Mouse (Mus musculus): Measurements from ENCODE around the gene Taar6. TPM values are rescaled to one million over a fixed set of nuclear protein-coding genes. Genes with fewer than 3 reads are reported as not detected.

Taar6 gene
- polyA plus RNA-seq, 2 experiments, result not detected

GRCm38 (mm10) chr10:23942465-23942864, 43.0 kb downstream of the Taar6 start:
- Histone ChIP-seq H3K9ac (replicated peaks) (no peak overlapping the region), H3K36me3 (replicated peaks; ENCODE audit: control insufficient read depth, insufficient read depth, low read depth) (no peaks in the 10 kb centered on the region), H3K27ac (no peak overlapping the region), H3K4me1 (replicated peaks; ENCODE audit: control insufficient read depth in 2 of 2, insufficient read depth in 2 of 2, low read length in 1 of 2) (no peaks in the 10 kb centered on the region), H3K9me3 (ENCODE audit: control insufficient read depth, low read length) (no peaks in the 10 kb centered on the region), H3K4me2 (ENCODE audit: low read depth) (no peak overlapping the region), H3K4me3 (ENCODE audit: insufficient read depth in 1 of 2, low read depth in 2 of 2, low read length in 2 of 2) (no peak overlapping the region), H3K27me3 (ENCODE audit: control insufficient read depth, insufficient read depth, low read length) (no peaks in the 10 kb centered on the region)
- no peak for TF ChIP-seq EP300 (IDR thresholded peaks at IDR 0.05; ENCODE audit: low read depth)
- TF ChIP-seq CTCF (IDR thresholded peaks at IDR 0.05; ENCODE audit: low read depth), result peak; percentile 68
- DNase-seq (ENCODE audit: low read depth in 3 of 3, low spot score in 3 of 3) (no peak), ATAC-seq (ENCODE audit: insufficient read depth) (no peak)
- 50% methylated on average over 5 of the region's 5 CpGs for WGBS (ENCODE audit: insufficient replicate concordance)

- no peak for DNase-seq (ENCODE audit: low read depth in 3 of 3, low spot score in 3 of 3)
These were observed 47.1 kb downstream of the Taar6 start, which contains the start of gene Taar2 for GRCm38 (mm10) chr10:23938312-23938711. Gene Taar2 (plus strand): TSS chr10:23938572.

GRCm38 (mm10) chr10:23937613-23938012, 47.8 kb downstream of the Taar6 start:
- Histone ChIP-seq H3K4me3 (ENCODE audit: insufficient read depth in 1 of 2, low read depth in 2 of 2, low read length in 2 of 2) (no peak overlapping the region), H3K9ac (replicated peaks) (no peak overlapping the region), H3K27me3 (ENCODE audit: control insufficient read depth, insufficient read depth, low read length) (no peaks in the 10 kb centered on the region), H3K36me3 (replicated peaks; ENCODE audit: control insufficient read depth, insufficient read depth, low read depth) (no peaks in the 10 kb centered on the region), H3K9me3 (ENCODE audit: control insufficient read depth, low read length) (no peaks in the 10 kb centered on the region), H3K4me1 (replicated peaks; ENCODE audit: control insufficient read depth in 2 of 2, insufficient read depth in 2 of 2, low read length in 1 of 2) (no peaks in the 10 kb centered on the region), H3K27ac (no peak overlapping the region), H3K4me2 (ENCODE audit: low read depth) (no peak overlapping the region)
- TF ChIP-seq CTCF (IDR thresholded peaks at IDR 0.05; ENCODE audit: low read depth), result no peak
- no peak for TF ChIP-seq EP300 (IDR thresholded peaks at IDR 0.05; ENCODE audit: low read depth)
- DNase-seq (ENCODE audit: low read depth in 3 of 3, low spot score in 3 of 3) (no peak), ATAC-seq (ENCODE audit: insufficient read depth) (no peak)
- WGBS (ENCODE audit: insufficient replicate concordance), result 38% methylated on average over 4 of the region's 4 CpGs

More at GRCm38 (mm10) chr10:23938312-23938711, 47.1 kb downstream of the Taar6 start, which contains the start of gene Taar2:
- 51% methylated on average over 6 of the region's 6 CpGs for WGBS (ENCODE audit: insufficient replicate concordance)
- no peak for TF ChIP-seq CTCF (IDR thresholded peaks at IDR 0.05; ENCODE audit: low read depth)
- TF ChIP-seq EP300 (IDR thresholded peaks at IDR 0.05; ENCODE audit: low read depth), result no peak
- Histone ChIP-seq H3K4me2 (ENCODE audit: low read depth) (no peak within 1 kb of the TSS), H3K27me3 (ENCODE audit: control insufficient read depth, insufficient read depth, low read length) (no peaks in the 10 kb centered on the region), H3K9me3 (ENCODE audit: control insufficient read depth, low read length) (no peaks in the 10 kb centered on the region), H3K9ac (replicated peaks) (no peak within 1 kb of the TSS), H3K4me1 (replicated peaks; ENCODE audit: control insufficient read depth in 2 of 2, insufficient read depth in 2 of 2, low read length in 1 of 2) (no peaks in the 10 kb centered on the region), H3K36me3 (replicated peaks; ENCODE audit: control insufficient read depth, insufficient read depth, low read depth) (no peaks in the 10 kb centered on the region), H3K4me3 (ENCODE audit: insufficient read depth in 1 of 2, low read depth in 2 of 2, low read length in 2 of 2) (no peak within 1 kb of the TSS), H3K27ac (no peak within 1 kb of the TSS)
- ATAC-seq (ENCODE audit: insufficient read depth), result no peak

Other genes with a start within 250 kb of the Taar6 start
- gene Rps12, start 198.4 kb downstream of the Taar6 start, polyA plus RNA-seq (2012; rRNA removed), result 3,928 and 4,028 TPM in 2 replicates
- 198 and 228 TPM in 2 replicates for gene Rps12, start 198.4 kb downstream of the Taar6 start, polyA plus RNA-seq (2014; fragmentation: Nextera tagmentation; extraction: Ambion mirVana)
- 1.9 TPM in 2 replicates for gene Slc18b1, start 188.7 kb downstream of the Taar6 start, polyA plus RNA-seq (2012; rRNA removed)
- gene Slc18b1, start 188.7 kb downstream of the Taar6 start, polyA plus RNA-seq (2014; fragmentation: Nextera tagmentation; extraction: Ambion mirVana), result 1.8 and 2.2 TPM in 2 replicates
- 0.34 and 0.59 TPM in 2 replicates for gene Vnn3, start 134.2 kb downstream of the Taar6 start, polyA plus RNA-seq (2012; rRNA removed)
- 0.86 and 1.1 TPM in 2 replicates for gene Vnn3, start 134.2 kb downstream of the Taar6 start, polyA plus RNA-seq (2014; fragmentation: Nextera tagmentation; extraction: Ambion mirVana)
- gene Vnn1, start 91.0 kb downstream of the Taar6 start, polyA plus RNA-seq (2012; rRNA removed), result 0.76 and 1.2 TPM in 2 replicates
- 1.2 and 1.7 TPM in 2 replicates for gene Vnn1, start 91.0 kb downstream of the Taar6 start, polyA plus RNA-seq (2014; fragmentation: Nextera tagmentation; extraction: Ambion mirVana)
- gene Taar1, start 65.3 kb downstream of the Taar6 start, polyA plus RNA-seq (2012; rRNA removed), result not detected in 2 replicates
- gene Taar1, start 65.3 kb downstream of the Taar6 start, polyA plus RNA-seq (2014; fragmentation: Nextera tagmentation; extraction: Ambion mirVana), result not detected in 2 replicates
- not detected in 2 replicates for gene Taar2, start 47.1 kb downstream of the Taar6 start, polyA plus RNA-seq (2012; rRNA removed)
- gene Taar2, start 47.1 kb downstream of the Taar6 start, polyA plus RNA-seq (2014; fragmentation: Nextera tagmentation; extraction: Ambion mirVana), result not detected in 2 replicates
- gene Taar3, start 36.1 kb downstream of the Taar6 start, polyA plus RNA-seq (2012; rRNA removed), result not detected in 2 replicates
- gene Taar3, start 36.1 kb downstream of the Taar6 start, polyA plus RNA-seq (2014; fragmentation: Nextera tagmentation; extraction: Ambion mirVana), result not detected in 2 replicates
- gene Taar4, start 25.2 kb downstream of the Taar6 start, polyA plus RNA-seq (2012; rRNA removed), result not detected in 2 replicates
- not detected in 2 replicates for gene Taar4, start 25.2 kb downstream of the Taar6 start, polyA plus RNA-seq (2014; fragmentation: Nextera tagmentation; extraction: Ambion mirVana)
- not detected in 2 replicates for gene Taar5, start 14.9 kb downstream of the Taar6 start, polyA plus RNA-seq (2012; rRNA removed)
- gene Taar5, start 14.9 kb downstream of the Taar6 start, polyA plus RNA-seq (2014; fragmentation: Nextera tagmentation; extraction: Ambion mirVana), result not detected in 2 replicates
- gene Taar7a, start 7.8 kb upstream of the Taar6 start, polyA plus RNA-seq (2012; rRNA removed), result not detected in 2 replicates
- gene Taar7a, start 7.8 kb upstream of the Taar6 start, polyA plus RNA-seq (2014; fragmentation: Nextera tagmentation; extraction: Ambion mirVana), result not detected in 2 replicates
- not detected in 2 replicates for gene Taar7b, start 14.3 kb upstream of the Taar6 start, polyA plus RNA-seq (2012; rRNA removed)
- gene Taar7b, start 14.3 kb upstream of the Taar6 start, polyA plus RNA-seq (2014; fragmentation: Nextera tagmentation; extraction: Ambion mirVana), result not detected in 2 replicates
- 0.05 TPM in 1 of 2 replicates, not detected in the other for gene Taar7d, start 41.6 kb upstream of the Taar6 start, polyA plus RNA-seq (2012; rRNA removed)
- gene Taar7d, start 41.6 kb upstream of the Taar6 start, polyA plus RNA-seq (2014; fragmentation: Nextera tagmentation; extraction: Ambion mirVana), result not detected in 2 replicates
- not detected in 2 replicates for gene Taar7e, start 52.0 kb upstream of the Taar6 start, polyA plus RNA-seq (2012; rRNA removed)
- gene Taar7e, start 52.0 kb upstream of the Taar6 start, polyA plus RNA-seq (2014; fragmentation: Nextera tagmentation; extraction: Ambion mirVana), result not detected in 2 replicates
- not detected in 2 replicates for gene Taar7f, start 63.9 kb upstream of the Taar6 start, polyA plus RNA-seq (2012; rRNA removed)
- not detected in 2 replicates for gene Taar7f, start 63.9 kb upstream of the Taar6 start, polyA plus RNA-seq (2014; fragmentation: Nextera tagmentation; extraction: Ambion mirVana)
- not detected in 2 replicates for gene Taar8a, start 90.9 kb upstream of the Taar6 start, polyA plus RNA-seq (2012; rRNA removed)
- gene Taar8a, start 90.9 kb upstream of the Taar6 start, polyA plus RNA-seq (2014; fragmentation: Nextera tagmentation; extraction: Ambion mirVana), result not detected in 2 replicates
- not detected in 2 replicates for gene Taar8b, start 106.6 kb upstream of the Taar6 start, polyA plus RNA-seq (2012; rRNA removed)
- not detected in 2 replicates for gene Taar8b, start 106.6 kb upstream of the Taar6 start, polyA plus RNA-seq (2014; fragmentation: Nextera tagmentation; extraction: Ambion mirVana)
- gene Taar8c, start 116.3 kb upstream of the Taar6 start, polyA plus RNA-seq (2012; rRNA removed), result not detected in 2 replicates
- gene Taar8c, start 116.3 kb upstream of the Taar6 start, polyA plus RNA-seq (2014; fragmentation: Nextera tagmentation; extraction: Ambion mirVana), result not detected in 2 replicates
- not detected in 2 replicates for gene Taar9, start 123.9 kb upstream of the Taar6 start, polyA plus RNA-seq (2012; rRNA removed)
- gene Taar9, start 123.9 kb upstream of the Taar6 start, polyA plus RNA-seq (2014; fragmentation: Nextera tagmentation; extraction: Ambion mirVana), result not detected in 2 replicates
- gene Stx7, start 163.7 kb upstream of the Taar6 start, polyA plus RNA-seq (2012; rRNA removed), result 8.9 and 20.3 TPM in 2 replicates
- gene Stx7, start 163.7 kb upstream of the Taar6 start, polyA plus RNA-seq (2014; fragmentation: Nextera tagmentation; extraction: Ambion mirVana), result 30.0 and 32.2 TPM in 2 replicates
- 0.08 and 0.12 TPM in 2 replicates for gene Moxd1, start 237.9 kb upstream of the Taar6 start, polyA plus RNA-seq (2012; rRNA removed)
- gene Moxd1, start 237.9 kb upstream of the Taar6 start, polyA plus RNA-seq (2014; fragmentation: Nextera tagmentation; extraction: Ambion mirVana), result 0.15 TPM in 1 of 2 replicates, not detected in the other

All from liver, embryonic 14.5 days (tissue).